Mouse (Mus musculus): ENCODE data around the gene Akt1. TPM values are rescaled to one million over a fixed set of nuclear protein-coding genes. Genes with fewer than 3 reads are reported as not detected.

The Akt1 gene
- polyA plus RNA-seq, 1 experiment from 2014 or later = 64.6 TPM

DNA sequence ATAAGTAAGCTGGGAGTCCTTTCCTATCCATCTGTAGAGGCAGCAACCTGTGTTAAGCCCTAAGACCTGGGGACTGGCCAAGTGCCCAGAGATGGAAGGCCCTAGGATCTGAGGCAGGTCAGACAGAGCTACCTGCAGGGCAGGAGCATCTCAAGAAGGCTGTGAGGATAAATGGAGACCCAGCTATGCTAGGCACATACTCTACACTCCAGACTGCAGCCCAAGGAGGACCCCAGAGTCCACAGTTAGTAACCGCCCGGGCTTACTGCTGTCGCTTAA is 13.4 kb downstream of the Akt1 start:
- no peak overlapping the region for H3K4me3 ChIP-seq (ENCODE audit: low read depth, low read length)
- H3K9me3 ChIP-seq (ENCODE audit: control insufficient read depth, low read depth, low read length) = no peaks in the 10 kb centered on the region
- 74% methylated on average over 3 of the region's 3 CpGs for WGBS
- peaks cover 61% of the 10 kb centered on the region for H3K36me3 ChIP-seq (ENCODE audit: control insufficient read depth, insufficient read depth, low read length)
- no peaks in the 10 kb centered on the region for H3K27me3 ChIP-seq (ENCODE audit: control insufficient read depth, insufficient read depth, low read length)
- H3K4me1 ChIP-seq (ENCODE audit: control insufficient read depth, insufficient read depth, low read length) = peaks cover 64% of the 10 kb centered on the region
- H3K9ac ChIP-seq (replicated peaks; ENCODE audit: low read depth, low read length) = 0 out of 2 replicates have a peak overlapping the region, but pooled peaks have one; percentile 11
- peak overlapping the region; percentile 29; the same call in 1 of the 2 replicates for H3K4me2 ChIP-seq (replicated peaks; ENCODE audit: low read depth, low read length)
- ATAC-seq (ENCODE audit: insufficient number of reproducible peaks, insufficient read depth, low FRiP score, low read depth) = no peak
- H3K27ac ChIP-seq (ENCODE audit: low read length) = peak overlapping the region; percentile 93

DNA sequence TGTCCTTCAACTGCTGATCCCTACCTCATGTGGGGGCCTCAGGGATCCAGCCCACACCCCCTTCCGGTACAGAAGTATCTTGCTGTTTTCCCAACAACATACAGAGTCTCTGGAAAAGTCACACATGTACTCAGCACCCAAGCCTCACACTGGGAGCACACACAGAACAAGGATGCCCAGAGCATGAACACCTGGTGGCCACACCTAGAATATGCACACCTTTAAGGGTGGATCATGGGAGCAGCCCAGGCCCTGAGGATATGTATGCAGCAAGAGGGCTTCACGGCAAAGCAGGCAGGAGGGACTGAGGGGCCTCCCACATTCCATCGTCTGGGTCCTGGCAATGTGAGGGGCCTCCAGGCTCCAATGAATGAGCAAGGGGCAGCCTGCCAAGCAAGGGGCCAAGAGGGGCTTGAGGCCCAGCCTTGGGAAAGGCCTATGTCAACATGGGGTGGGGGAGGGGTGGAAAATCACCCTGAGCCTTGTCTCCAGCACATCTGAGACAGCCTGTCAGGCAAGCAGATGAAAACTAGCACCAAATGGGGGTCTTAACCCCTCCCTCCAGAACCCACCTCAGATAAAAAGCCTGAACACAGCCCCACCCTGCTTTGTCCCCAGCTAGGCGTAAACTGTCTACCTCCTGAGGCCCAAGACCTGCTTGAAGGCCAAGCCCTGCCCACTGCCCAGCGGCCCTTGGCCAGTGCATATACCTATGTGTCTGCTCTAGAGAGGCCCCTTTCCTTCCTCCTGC is 13.9 kb downstream of the Akt1 start:
- peak; percentile 84 for ATAC-seq (ENCODE audit: insufficient number of reproducible peaks, insufficient read depth, low FRiP score, low read depth)
- H3K36me3 ChIP-seq (ENCODE audit: control insufficient read depth, insufficient read depth, low read length) = peaks cover 66% of the 10 kb centered on the region
- no peaks in the 10 kb centered on the region for H3K27me3 ChIP-seq (ENCODE audit: control insufficient read depth, insufficient read depth, low read length)
- H3K27ac ChIP-seq (ENCODE audit: low read length) = peak overlapping the region; percentile 93
- H3K4me2 ChIP-seq (replicated peaks; ENCODE audit: low read depth, low read length) = peak overlapping the region; percentile 29
- 0 out of 2 replicates have a peak overlapping the region, but pooled peaks have one; percentile 11 for H3K9ac ChIP-seq (replicated peaks; ENCODE audit: low read depth, low read length)
- H3K9me3 ChIP-seq (ENCODE audit: control insufficient read depth, low read depth, low read length) = no peaks in the 10 kb centered on the region
- peaks cover 58% of the 10 kb centered on the region for H3K4me1 ChIP-seq (ENCODE audit: control insufficient read depth, insufficient read depth, low read length)
- 19% methylated on average over 5 of the region's 5 CpGs for WGBS
- H3K4me3 ChIP-seq (ENCODE audit: low read depth, low read length) = no peak overlapping the region

DNA sequence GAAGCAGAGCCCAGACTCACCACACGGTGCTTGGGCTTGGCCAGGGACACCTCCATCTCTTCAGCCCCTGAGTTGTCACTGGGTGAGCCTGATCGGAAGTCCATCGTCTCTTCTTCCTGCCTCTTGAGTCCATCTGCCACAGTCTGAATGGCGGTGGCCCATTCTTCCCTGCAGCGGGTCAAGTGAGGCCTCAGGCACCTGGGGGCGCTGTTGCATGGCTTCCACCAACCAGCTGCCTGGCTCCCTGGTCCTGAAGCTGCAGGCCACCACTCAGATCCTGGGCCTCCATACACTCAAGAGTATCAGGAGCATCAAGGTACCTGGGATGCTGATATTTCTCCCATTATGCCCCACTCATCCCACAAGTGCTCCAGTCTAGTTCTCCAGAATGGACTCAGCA is 15.6 kb downstream of the Akt1 start:
- WGBS = 82% methylated on average over 6 of the region's 6 CpGs
- H3K4me3 ChIP-seq (ENCODE audit: low read depth, low read length) = no peak overlapping the region
- ATAC-seq (ENCODE audit: insufficient number of reproducible peaks, insufficient read depth, low FRiP score, low read depth) = no peak
- H3K36me3 ChIP-seq (ENCODE audit: control insufficient read depth, insufficient read depth, low read length) = peaks cover 78% of the 10 kb centered on the region
- H3K9me3 ChIP-seq (ENCODE audit: control insufficient read depth, low read depth, low read length) = no peaks in the 10 kb centered on the region
- peaks cover 49% of the 10 kb centered on the region for H3K4me1 ChIP-seq (ENCODE audit: control insufficient read depth, insufficient read depth, low read length)
- H3K27me3 ChIP-seq (ENCODE audit: control insufficient read depth, insufficient read depth, low read length) = no peaks in the 10 kb centered on the region
- no peak overlapping the region for H3K27ac ChIP-seq (ENCODE audit: low read length)
- no peak overlapping the region for H3K4me2 ChIP-seq (replicated peaks; ENCODE audit: low read depth, low read length)
- no peak overlapping the region for H3K9ac ChIP-seq (replicated peaks; ENCODE audit: low read depth, low read length)

DNA sequence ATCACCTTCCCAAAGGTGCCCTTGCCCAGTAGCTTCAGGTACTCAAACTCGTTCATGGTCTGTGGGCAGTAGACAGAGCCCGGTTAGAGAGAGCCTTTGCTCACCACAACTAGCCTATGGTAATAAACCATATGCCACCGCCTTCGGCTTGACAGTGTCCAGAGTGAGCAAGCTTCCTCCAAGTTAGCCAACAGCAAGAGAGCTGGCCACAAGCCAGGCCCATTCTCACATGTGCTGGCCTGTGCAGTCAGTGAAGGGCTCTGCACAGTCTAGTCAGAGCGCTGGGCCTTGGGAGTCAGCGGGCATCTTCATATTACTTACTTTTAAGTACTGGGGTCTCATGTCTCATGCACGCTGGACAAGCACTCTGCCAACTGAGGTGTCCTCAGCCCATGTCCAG is 16.1 kb downstream of the Akt1 start:
- no peaks in the 10 kb centered on the region for H3K27me3 ChIP-seq (ENCODE audit: control insufficient read depth, insufficient read depth, low read length)
- H3K4me2 ChIP-seq (replicated peaks; ENCODE audit: low read depth, low read length) = no peak overlapping the region
- 91% methylated on average over 7 of the region's 7 CpGs for WGBS
- peaks cover 47% of the 10 kb centered on the region for H3K4me1 ChIP-seq (ENCODE audit: control insufficient read depth, insufficient read depth, low read length)
- peaks cover 81% of the 10 kb centered on the region for H3K36me3 ChIP-seq (ENCODE audit: control insufficient read depth, insufficient read depth, low read length)
- no peak overlapping the region for H3K27ac ChIP-seq (ENCODE audit: low read length)
- no peak overlapping the region for H3K9ac ChIP-seq (replicated peaks; ENCODE audit: low read depth, low read length)
- no peak overlapping the region for H3K4me3 ChIP-seq (ENCODE audit: low read depth, low read length)
- ATAC-seq (ENCODE audit: insufficient number of reproducible peaks, insufficient read depth, low FRiP score, low read depth) = no peak
- H3K9me3 ChIP-seq (ENCODE audit: control insufficient read depth, low read depth, low read length) = no peaks in the 10 kb centered on the region

DNA sequence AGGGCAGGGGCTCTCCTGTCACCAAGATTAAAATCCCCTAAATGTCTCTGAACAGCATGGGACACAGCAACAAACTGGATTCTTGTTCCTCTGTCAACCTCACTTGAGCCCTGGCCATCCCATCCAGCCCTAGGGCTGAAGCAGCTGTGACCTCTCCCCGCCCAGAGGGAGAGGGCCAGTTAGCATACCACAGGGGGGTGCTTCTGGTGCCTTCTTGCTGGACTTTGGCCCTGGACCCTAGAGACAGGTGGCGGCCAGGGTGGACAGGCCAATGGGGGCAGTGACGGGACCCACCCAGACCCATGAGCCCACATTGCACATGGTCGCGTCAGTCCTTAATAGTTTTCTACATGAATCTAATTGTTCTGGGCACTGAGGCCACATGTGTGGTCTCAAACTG is 20.6 kb downstream of the Akt1 start:
- Histone ChIP-seq H3K9me3 (ENCODE audit: control insufficient read depth, low read depth, low read length) (no peaks in the 10 kb centered on the region), H3K27me3 (ENCODE audit: control insufficient read depth, insufficient read depth, low read length) (no peaks in the 10 kb centered on the region), H3K4me1 (ENCODE audit: control insufficient read depth, insufficient read depth, low read length) (0 out of 2 replicates have a peak, but pooled peaks cover 5% of the 10 kb centered on the region), H3K9ac (replicated peaks; ENCODE audit: low read depth, low read length) (no peak overlapping the region), H3K36me3 (ENCODE audit: control insufficient read depth, insufficient read depth, low read length) (peaks cover 81% of the 10 kb centered on the region), H3K27ac (ENCODE audit: low read length) (no peak overlapping the region), H3K4me3 (ENCODE audit: low read depth, low read length) (no peak overlapping the region), H3K4me2 (replicated peaks; ENCODE audit: low read depth, low read length) (no peak overlapping the region)
- no peak for ATAC-seq (ENCODE audit: insufficient number of reproducible peaks, insufficient read depth, low FRiP score, low read depth)
- 82% methylated on average over 5 of the region's 5 CpGs for WGBS

DNA sequence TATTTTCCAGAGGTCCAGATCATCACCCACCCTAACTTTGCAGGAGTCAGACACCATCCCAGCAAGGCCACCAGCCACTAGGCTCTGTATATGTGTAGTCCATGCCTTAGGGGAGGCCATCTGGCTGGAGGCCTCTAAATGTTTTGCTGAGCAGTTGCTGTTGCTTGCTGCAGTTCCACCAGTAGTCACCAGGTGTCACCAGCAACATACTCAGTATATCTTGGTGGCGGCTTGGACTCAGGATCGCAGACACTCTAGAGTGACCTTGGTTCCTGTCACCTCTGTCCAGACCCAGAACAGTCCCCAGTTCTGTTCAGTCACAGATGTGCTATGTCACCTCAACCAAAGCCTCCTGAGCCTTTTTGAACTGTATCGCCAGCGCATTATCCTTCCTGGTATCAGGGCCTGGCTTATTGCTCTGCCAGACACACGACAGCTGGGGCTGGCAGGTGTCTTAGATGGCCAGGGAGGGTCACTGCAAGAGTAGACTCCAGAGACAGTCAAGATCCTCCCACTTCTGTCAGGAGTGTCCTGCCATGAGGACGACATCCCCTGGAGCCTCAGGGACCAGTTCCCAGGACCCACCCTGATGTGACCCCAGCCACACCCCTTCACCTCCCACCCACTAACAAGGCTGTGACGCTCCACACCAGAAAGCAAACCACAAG is 21.4 kb downstream of the Akt1 start:
- no peak overlapping the region; the same call in 1 of the 2 replicates for H3K27ac ChIP-seq (ENCODE audit: low read length)
- no peak overlapping the region for H3K4me2 ChIP-seq (replicated peaks; ENCODE audit: low read depth, low read length)
- no peak overlapping the region for H3K4me3 ChIP-seq (ENCODE audit: low read depth, low read length)
- WGBS = 39% methylated on average over 7 of the region's 7 CpGs
- H3K4me1 ChIP-seq (ENCODE audit: control insufficient read depth, insufficient read depth, low read length) = 0 out of 2 replicates have a peak, but pooled peaks cover 5% of the 10 kb centered on the region
- no peaks in the 10 kb centered on the region for H3K27me3 ChIP-seq (ENCODE audit: control insufficient read depth, insufficient read depth, low read length)
- H3K9ac ChIP-seq (replicated peaks; ENCODE audit: low read depth, low read length) = no peak overlapping the region
- peaks cover 78% of the 10 kb centered on the region for H3K36me3 ChIP-seq (ENCODE audit: control insufficient read depth, insufficient read depth, low read length)
- no peaks in the 10 kb centered on the region for H3K9me3 ChIP-seq (ENCODE audit: control insufficient read depth, low read depth, low read length)
- peak; percentile 69 for ATAC-seq (ENCODE audit: insufficient number of reproducible peaks, insufficient read depth, low FRiP score, low read depth)

DNA sequence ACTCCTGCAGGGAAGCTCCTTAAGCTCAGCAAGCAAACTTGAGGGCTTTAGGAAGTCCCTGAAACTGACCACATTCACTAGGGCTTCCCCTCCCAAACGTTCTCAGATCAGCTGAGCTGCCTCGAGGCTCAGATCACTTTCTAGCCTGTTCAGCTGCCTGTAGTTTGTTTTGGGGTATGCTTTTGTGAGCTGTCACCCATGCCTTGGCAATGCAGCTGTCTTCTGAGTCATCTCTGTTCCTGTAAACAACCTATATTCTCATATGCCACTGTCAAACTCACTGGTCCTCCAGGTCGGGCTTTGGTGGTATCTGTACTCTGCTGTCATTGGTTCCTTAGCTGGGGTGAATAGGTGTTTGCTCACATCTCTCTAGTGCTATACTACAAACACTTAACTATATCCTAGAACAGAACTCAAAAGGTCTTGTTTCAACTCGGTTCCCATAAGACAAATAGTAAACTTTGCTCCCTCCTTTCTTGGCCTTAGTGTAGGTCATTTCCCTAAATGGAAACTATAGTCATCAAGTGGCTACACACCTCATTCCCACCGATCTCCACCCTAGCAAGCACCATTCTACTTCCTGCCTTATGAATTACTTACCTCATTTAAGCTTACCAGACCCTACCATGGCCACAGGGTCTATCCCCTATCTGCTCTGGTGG is 22.8 kb downstream of the Akt1 start:
- Histone ChIP-seq H3K4me1 (ENCODE audit: control insufficient read depth, insufficient read depth, low read length) (0 out of 2 replicates have a peak, but pooled peaks cover 5% of the 10 kb centered on the region), H3K9me3 (ENCODE audit: control insufficient read depth, low read depth, low read length) (no peaks in the 10 kb centered on the region), H3K4me2 (replicated peaks; ENCODE audit: low read depth, low read length) (no peak overlapping the region), H3K4me3 (ENCODE audit: low read depth, low read length) (no peak overlapping the region), H3K27me3 (ENCODE audit: control insufficient read depth, insufficient read depth, low read length) (no peaks in the 10 kb centered on the region), H3K36me3 (ENCODE audit: control insufficient read depth, insufficient read depth, low read length) (peaks cover 70% of the 10 kb centered on the region), H3K9ac (replicated peaks; ENCODE audit: low read depth, low read length) (no peak overlapping the region), H3K27ac (ENCODE audit: low read length) (no peak overlapping the region)
- no peak for ATAC-seq (ENCODE audit: insufficient number of reproducible peaks, insufficient read depth, low FRiP score, low read depth)
- WGBS = 75% methylated on average over 5 of the region's 5 CpGs

DNA sequence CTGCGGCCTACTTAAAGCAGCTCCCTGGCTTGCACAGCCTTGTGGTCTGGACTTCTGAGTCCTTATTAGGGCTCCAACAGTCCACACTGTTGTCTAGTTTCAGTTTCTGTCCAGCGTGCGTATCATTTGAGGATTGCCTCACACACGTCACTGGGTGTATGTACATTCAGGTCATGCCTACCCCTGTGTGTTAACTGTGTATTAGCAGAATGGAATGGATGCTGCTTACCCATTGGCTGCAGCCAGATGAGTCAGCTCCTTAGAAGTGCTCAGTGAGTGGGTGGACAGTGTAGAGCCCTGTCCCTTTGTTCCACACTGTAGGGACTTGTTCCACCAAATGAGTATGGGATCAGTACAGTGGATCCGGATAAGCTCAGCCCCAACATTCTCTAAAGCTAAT is 26.6 kb downstream of the Akt1 start:
- peaks cover 11% of the 10 kb centered on the region for H3K4me1 ChIP-seq (ENCODE audit: control insufficient read depth, insufficient read depth, low read length)
- no peaks in the 10 kb centered on the region for H3K9me3 ChIP-seq (ENCODE audit: control insufficient read depth, low read depth, low read length)
- H3K36me3 ChIP-seq (ENCODE audit: control insufficient read depth, insufficient read depth, low read length) = peaks cover 34% of the 10 kb centered on the region
- no peak overlapping the region for H3K4me3 ChIP-seq (ENCODE audit: low read depth, low read length)
- WGBS = 93% methylated on average over 5 of the region's 5 CpGs
- H3K27ac ChIP-seq (ENCODE audit: low read length) = no peak overlapping the region
- H3K27me3 ChIP-seq (ENCODE audit: control insufficient read depth, insufficient read depth, low read length) = no peaks in the 10 kb centered on the region
- H3K4me2 ChIP-seq (replicated peaks; ENCODE audit: low read depth, low read length) = no peak overlapping the region
- H3K9ac ChIP-seq (replicated peaks; ENCODE audit: low read depth, low read length) = no peak overlapping the region
- no peak for ATAC-seq (ENCODE audit: insufficient number of reproducible peaks, insufficient read depth, low FRiP score, low read depth)
